Mouse (Mus musculus): Measurements from ENCODE around the gene Cox7a2l. TPM values are rescaled to one million over a fixed set of nuclear protein-coding genes. Genes with fewer than 3 reads are reported as not detected.

The Cox7a2l gene
- total and polyA plus RNA-seq, 2 experiments = 114 to 203 TPM

- no peak for TF ChIP-seq CTCF (IDR thresholded peaks at IDR 0.05; ENCODE audit: low read depth, low read length)
- no peak for TF ChIP-seq POLR2A (IDR thresholded peaks at IDR 0.05; ENCODE audit: extremely low read depth, insufficient read depth, low read length)
- Histone ChIP-seq H3K27me3 (ENCODE audit: control insufficient read depth, insufficient read depth, low read length) (no peaks in the 10 kb centered on the region), H3K4me3 (ENCODE audit: insufficient read depth, low read depth, low read length) (no peak overlapping the region), H3K79me2 (ENCODE audit: control insufficient read depth, insufficient read depth, low read length) (no peaks in the 10 kb centered on the region), H3K4me1 (ENCODE audit: control insufficient read depth, insufficient read depth, low read length) (no peaks in the 10 kb centered on the region), H3K9ac (ENCODE audit: low read depth, low read length) (no peak overlapping the region), H3K36me3 (ENCODE audit: control insufficient read depth, insufficient read depth, low read length) (peaks cover 26% of the 10 kb centered on the region), H3K27ac (replicated peaks; ENCODE audit: insufficient read depth, low read depth, low read length) (no peak overlapping the region)
- 95% methylated on average over 5 of the region's 5 CpGs for WGBS
- DNase-seq (ENCODE audit: extremely low read depth, low read depth, low spot score) = no peak
Observed at GRCm38 (mm10) chr17:83465969-83466368, 51.2 kb downstream of the Cox7a2l start.

- Histone ChIP-seq H3K4me1 (ENCODE audit: control insufficient read depth, insufficient read depth, low read length) (no peaks in the 10 kb centered on the region), H3K9ac (ENCODE audit: low read depth, low read length) (no peak overlapping the region), H3K27me3 (ENCODE audit: control insufficient read depth, insufficient read depth, low read length) (no peaks in the 10 kb centered on the region), H3K36me3 (ENCODE audit: control insufficient read depth, insufficient read depth, low read length) (peaks cover 49% of the 10 kb centered on the region), H3K79me2 (ENCODE audit: control insufficient read depth, insufficient read depth, low read length) (no peaks in the 10 kb centered on the region), H3K4me3 (ENCODE audit: insufficient read depth, low read depth, low read length) (no peak overlapping the region), H3K27ac (replicated peaks; ENCODE audit: insufficient read depth, low read depth, low read length) (no peak overlapping the region)
- DNase-seq (ENCODE audit: extremely low read depth, low read depth, low spot score) = no peak
- WGBS = 82% methylated on average over 1 of the region's 1 CpGs
- no peak for TF ChIP-seq POLR2A (IDR thresholded peaks at IDR 0.05; ENCODE audit: extremely low read depth, insufficient read depth, low read length)
- TF ChIP-seq CTCF (IDR thresholded peaks at IDR 0.05; ENCODE audit: low read depth, low read length) = no peak
Observed at GRCm38 (mm10) chr17:83457271-83457670, 59.9 kb downstream of the Cox7a2l start.

GRCm38 (mm10) chr17:83453587-83453986 lies 63.5 kb downstream of the Cox7a2l start:
- Histone ChIP-seq H3K9ac (ENCODE audit: low read depth, low read length) (no peak overlapping the region), H3K4me3 (ENCODE audit: insufficient read depth, low read depth, low read length) (no peak overlapping the region), H3K79me2 (ENCODE audit: control insufficient read depth, insufficient read depth, low read length) (no peaks in the 10 kb centered on the region), H3K4me1 (ENCODE audit: control insufficient read depth, insufficient read depth, low read length) (no peaks in the 10 kb centered on the region), H3K27ac (replicated peaks; ENCODE audit: insufficient read depth, low read depth, low read length) (no peak overlapping the region), H3K27me3 (ENCODE audit: control insufficient read depth, insufficient read depth, low read length) (no peaks in the 10 kb centered on the region), H3K36me3 (ENCODE audit: control insufficient read depth, insufficient read depth, low read length) (peaks cover 55% of the 10 kb centered on the region)
- DNase-seq (ENCODE audit: extremely low read depth, low read depth, low spot score) = no peak
- WGBS = 81% methylated on average over 5 of the region's 5 CpGs
- no peak for TF ChIP-seq CTCF (IDR thresholded peaks at IDR 0.05; ENCODE audit: low read depth, low read length)
- TF ChIP-seq POLR2A (IDR thresholded peaks at IDR 0.05; ENCODE audit: extremely low read depth, insufficient read depth, low read length) = no peak

- no peaks in the 10 kb centered on the region for H3K79me2 ChIP-seq (ENCODE audit: control insufficient read depth, insufficient read depth, low read length)
- DNase-seq (ENCODE audit: extremely low read depth, low read depth, low spot score) = no peak
- H3K4me1 ChIP-seq (ENCODE audit: control insufficient read depth, insufficient read depth, low read length) = no peaks in the 10 kb centered on the region
- no peaks in the 10 kb centered on the region for H3K27me3 ChIP-seq (ENCODE audit: control insufficient read depth, insufficient read depth, low read length)
- H3K36me3 ChIP-seq (ENCODE audit: control insufficient read depth, insufficient read depth, low read length) = peaks cover 52% of the 10 kb centered on the region
- H3K27ac ChIP-seq (replicated peaks; ENCODE audit: insufficient read depth, low read depth, low read length) = no peak overlapping the region
- no peak overlapping the region for H3K4me3 ChIP-seq (ENCODE audit: insufficient read depth, low read depth, low read length)
- TF ChIP-seq CTCF (IDR thresholded peaks at IDR 0.05; ENCODE audit: low read depth, low read length) (no peak), POLR2A (IDR thresholded peaks at IDR 0.05; ENCODE audit: extremely low read depth, insufficient read depth, low read length) (no peak)
- H3K9ac ChIP-seq (ENCODE audit: low read depth, low read length) = no peak overlapping the region
- 90% methylated on average over 8 of the region's 8 CpGs for WGBS
Observed at GRCm38 (mm10) chr17:83452451-83452850, 64.7 kb downstream of the Cox7a2l start.

Other genes starting within 250 kb of the Cox7a2l start
- gene Eml4, start 166.4 kb downstream of the Cox7a2l start, total RNA-seq (2014; rRNA removed) = 8.1 and 8.9 TPM in 2 replicates
- 3.2 and 4.1 TPM in 2 replicates for gene Eml4, start 166.4 kb downstream of the Cox7a2l start, polyA plus RNA-seq (2012; rRNA removed)
- gene Kcng3, start 114.6 kb upstream of the Cox7a2l start, total RNA-seq (2014; rRNA removed) = 0.07 TPM in 1 of 2 replicates, not detected in the other
- gene Kcng3, start 114.6 kb upstream of the Cox7a2l start, polyA plus RNA-seq (2012; rRNA removed) = not detected in 2 replicates
- 11.3 and 11.4 TPM in 2 replicates for gene Mta3, start 188.8 kb upstream of the Cox7a2l start, total RNA-seq (2014; rRNA removed)
- 12.1 and 16.0 TPM in 2 replicates for gene Mta3, start 188.8 kb upstream of the Cox7a2l start, polyA plus RNA-seq (2012; rRNA removed)